16 mouse cellular contexts compared by ENCODE assay signal in the genomic region with DNA sequence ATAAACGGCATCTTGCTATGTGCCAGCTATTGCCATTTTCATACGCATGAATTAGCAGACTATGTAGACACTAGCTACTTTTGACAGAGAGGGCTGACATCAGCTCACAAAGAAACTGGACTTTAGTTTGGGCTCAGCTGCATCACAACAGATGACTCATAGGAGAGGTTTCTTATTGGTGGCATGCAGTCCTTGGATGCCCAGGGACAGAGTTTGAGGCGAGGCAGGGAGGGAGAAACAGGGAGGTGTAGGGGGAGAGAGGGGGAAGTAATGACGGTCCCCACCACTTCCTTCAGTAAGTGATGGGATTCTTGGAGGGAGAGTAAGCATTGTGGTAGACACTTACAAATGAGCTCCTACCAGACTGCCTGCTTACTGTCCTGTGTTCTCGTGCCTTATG.
A peak's percentile ranks its signal among the peaks of the same experiment; 100 is the strongest.
DNase-seq lines count a peak whose midpoint lies in the region; ATAC-seq and TF ChIP-seq lines count a peak whose summit lies in the region.
"Had no signal": no experiment of that assay in that cellular context is flagged by ENCODE, and none has a peak within 500 bp of the region (broad histone marks: within the 10 kb centered on the region; RNA-seq: fewer than 3 reads in every experiment).

No protein-coding gene starts in this region.

- H3K36me3 ChIP-seq in lung, postnatal 0 days (ENCODE audit: insufficient read depth, low read length) = no peaks in the 10 kb centered on the region
- no peaks in the 10 kb centered on the region for H3K36me3 ChIP-seq in macrophage (ENCODE audit: inconsistent target)
- no peaks in the 10 kb centered on the region for H3K36me3 ChIP-seq in stomach, embryonic 16.5 days (ENCODE audit: control insufficient read depth, insufficient read depth, low read length)
- no peaks in the 10 kb centered on the region for H3K36me3 ChIP-seq in hindbrain, postnatal 0 days (ENCODE audit: insufficient read depth, low read length)
- H3K36me3 ChIP-seq in midbrain, embryonic 13.5 days = no peaks in the 10 kb centered on the region
- H3K36me3 ChIP-seq in heart, adult 2 months (ENCODE audit: control insufficient read depth, insufficient read depth, low read length) = peaks cover 5% of the 10 kb centered on the region; the same call in 1 of the 2 replicates
- H3K36me3 ChIP-seq: heart, embryonic 10.5 days; midbrain, embryonic 10.5 days had no signal

- TF ChIP-seq CTCF in lung, postnatal 0 days (IDR thresholded peaks at IDR 0.05) = no peak
- TF ChIP-seq CTCF in hindbrain, postnatal 0 days (IDR thresholded peaks at IDR 0.05; ENCODE audit: low read depth) = no peak
- TF ChIP-seq CTCF in heart, adult 2 months (IDR thresholded peaks at IDR 0.05) = no peak

- no peak overlapping the region for H3K4me2 ChIP-seq in lung, postnatal 0 days (replicated peaks; ENCODE audit: low read depth, low read length)
- H3K4me2 ChIP-seq in stomach, embryonic 16.5 days (ENCODE audit: low read depth, low read length) = no peak overlapping the region
- H3K4me2 ChIP-seq in hindbrain, postnatal 0 days (ENCODE audit: low read depth, low read length) = no peak overlapping the region
- no peak overlapping the region for H3K4me2 ChIP-seq in midbrain, embryonic 13.5 days (replicated peaks)

- TF ChIP-seq POLR2A in heart, adult 2 months (IDR thresholded peaks at IDR 0.05; ENCODE audit: insufficient read depth, low read depth, low read length) = no peak

- DNase-seq in lung, postnatal 0 days (ENCODE audit: low spot score) = no peak
- DNase-seq in lung, postnatal 4 days = no peak
- DNase-seq in adrenal gland, postnatal 10 days = peak; percentile 60
- no peak for DNase-seq in hindbrain, postnatal 0 days (ENCODE audit: low spot score)
- DNase-seq in heart, adult 2 months = no peak
- DNase-seq: cerebellum, postnatal 14 days; heart, postnatal 4 days; kidney, postnatal 4 days; right cerebral cortex, adult 18-20 months; thymus, postnatal 25 days had no signal

- H3K27me3 ChIP-seq in lung, postnatal 0 days (replicated peaks; ENCODE audit: insufficient read depth, low read length) = no peaks in the 10 kb centered on the region
- no peaks in the 10 kb centered on the region for H3K27me3 ChIP-seq in stomach, embryonic 16.5 days (ENCODE audit: control insufficient read depth, insufficient read depth, low read length)
- H3K27me3 ChIP-seq in hindbrain, postnatal 0 days (ENCODE audit: insufficient read depth, low read length) = no peaks in the 10 kb centered on the region
- H3K27me3 ChIP-seq in midbrain, embryonic 13.5 days = no peaks in the 10 kb centered on the region
- no peaks in the 10 kb centered on the region for H3K27me3 ChIP-seq in heart, adult 2 months (ENCODE audit: control insufficient read depth, insufficient read depth, low read length)

- 53% methylated on average over 5 of the region's 5 CpGs for WGBS in lung, postnatal 0 days
- WGBS in macrophage (ENCODE audit: missing documents) = 24% methylated on average over 5 of the region's 5 CpGs
- 61% methylated on average over 5 of the region's 5 CpGs for WGBS in stomach, embryonic 16.5 days
- WGBS in hindbrain, postnatal 0 days = 64% methylated on average over 5 of the region's 5 CpGs
- WGBS in midbrain, embryonic 13.5 days = 79% methylated on average over 5 of the region's 5 CpGs
- WGBS in heart, adult 2 months = 62% methylated on average over 5 of the region's 5 CpGs

- H3K79me2 ChIP-seq in macrophage (ENCODE audit: inconsistent target) = no peaks in the 10 kb centered on the region
- H3K79me2 ChIP-seq in heart, adult 2 months (replicated peaks; ENCODE audit: control insufficient read depth, insufficient read depth, low read length) = no peaks in the 10 kb centered on the region

- H3K9me3 ChIP-seq in lung, postnatal 0 days (ENCODE audit: low read length) = no peaks in the 10 kb centered on the region
- H3K9me3 ChIP-seq in stomach, embryonic 16.5 days (replicated peaks; ENCODE audit: control insufficient read depth, low read length) = no peaks in the 10 kb centered on the region
- no peaks in the 10 kb centered on the region for H3K9me3 ChIP-seq in hindbrain, postnatal 0 days (ENCODE audit: low read length)
- H3K9me3 ChIP-seq in midbrain, embryonic 13.5 days = no peaks in the 10 kb centered on the region
- H3K9me3 ChIP-seq: heart, embryonic 10.5 days; midbrain, embryonic 10.5 days had no signal

- intact Hi-C loops in heart, adult 2 months (cut with DNase I) = no loop called here

- no peak for TF ChIP-seq EP300 in lung, postnatal 0 days (IDR thresholded peaks at IDR 0.05)
- TF ChIP-seq EP300 in heart, adult 2 months (IDR thresholded peaks at IDR 0.05; ENCODE audit: insufficient read depth, low read depth, low read length) = no peak

- H3K4me1 ChIP-seq in lung, postnatal 0 days (ENCODE audit: insufficient read depth, low read depth, low read length) = peaks cover 17% of the 10 kb centered on the region; the same call in 1 of the 2 replicates
- peaks cover 33% of the 10 kb centered on the region for H3K4me1 ChIP-seq in stomach, embryonic 16.5 days (ENCODE audit: control insufficient read depth, insufficient read depth, low read length)
- peaks cover 7% of the 10 kb centered on the region; the same call in 1 of the 2 replicates for H3K4me1 ChIP-seq in hindbrain, postnatal 0 days (ENCODE audit: insufficient read depth, low read length)
- peaks cover 5% of the 10 kb centered on the region for H3K4me1 ChIP-seq in midbrain, embryonic 13.5 days (replicated peaks)
- peaks cover 14% of the 10 kb centered on the region for H3K4me1 ChIP-seq in heart, adult 2 months (ENCODE audit: control insufficient read depth, insufficient read depth, low read length)

- peak overlapping the region; percentile 59 for H3K27ac ChIP-seq in lung, postnatal 0 days (ENCODE audit: low read length)
- H3K27ac ChIP-seq in macrophage = peak overlapping the region; percentile 71
- peak overlapping the region; percentile 18; the same call in 1 of the 2 replicates for H3K27ac ChIP-seq in stomach, embryonic 16.5 days (ENCODE audit: low read length)
- no peak overlapping the region for H3K27ac ChIP-seq in hindbrain, postnatal 0 days
- no peak overlapping the region for H3K27ac ChIP-seq in midbrain, embryonic 13.5 days
- no peak overlapping the region; the same call in 1 of the 2 replicates for H3K27ac ChIP-seq in heart, adult 2 months
- H3K27ac ChIP-seq: midbrain, embryonic 10.5 days had no signal

- H3K4me3 ChIP-seq in lung, postnatal 0 days (ENCODE audit: low read depth, low read length) = no peak overlapping the region
- H3K4me3 ChIP-seq in macrophage (ENCODE audit: inconsistent target) = no peak overlapping the region
- H3K4me3 ChIP-seq in stomach, embryonic 16.5 days (replicated peaks; ENCODE audit: low read length) = no peak overlapping the region
- no peak overlapping the region for H3K4me3 ChIP-seq in hindbrain, postnatal 0 days (ENCODE audit: low read length)
- no peak overlapping the region for H3K4me3 ChIP-seq in midbrain, embryonic 13.5 days (replicated peaks)
- H3K4me3 ChIP-seq in heart, adult 2 months = no peak overlapping the region
- H3K4me3 ChIP-seq: heart, embryonic 10.5 days; midbrain, embryonic 10.5 days had no signal

- ATAC-seq in lung, postnatal 0 days = no peak
- ATAC-seq in stomach, embryonic 16.5 days (ENCODE audit: insufficient read depth, low FRiP score) = no peak
- ATAC-seq in hindbrain, postnatal 0 days = no peak
- no peak for ATAC-seq in midbrain, embryonic 13.5 days
- ATAC-seq: intestine, postnatal 0 days had no signal

- H3K9ac ChIP-seq in lung, postnatal 0 days (replicated peaks; ENCODE audit: low read depth) = no peak overlapping the region
- H3K9ac ChIP-seq in stomach, embryonic 16.5 days (ENCODE audit: low read length) = no peak overlapping the region
- H3K9ac ChIP-seq in hindbrain, postnatal 0 days (replicated peaks; ENCODE audit: low read length) = no peak overlapping the region
- no peak overlapping the region for H3K9ac ChIP-seq in midbrain, embryonic 13.5 days (replicated peaks)
- no peak overlapping the region for H3K9ac ChIP-seq in heart, adult 2 months (ENCODE audit: low read depth, low read length)

Comparison
In these comparisons a context has a peak if more than half of its experiments do, and no peak if none do; other contexts are left out.
1. H3K27ac ChIP-seq: peak in lung, postnatal 0 days (single experiment), macrophage (single experiment) and stomach, embryonic 16.5 days (single experiment); none in hindbrain, postnatal 0 days (single experiment), midbrain, embryonic 13.5 days (single experiment) and heart, adult 2 months (single experiment).